Mouse (Mus musculus) B cell, adult 62 days (primary cell): ENCODE results near the gene Zfp936. TPM values are rescaled to one million over a fixed set of nuclear protein-coding genes. Genes with fewer than 3 reads are reported as not detected.

Experiments used
- total RNA-seq: library from RNA; stranded (reverse); gene quantifications from 4 replicates; pipeline ENCODE4 v1.2.4, GENCODE M21; 2023

The Zfp936 gene
- not detected in 4 replicates for total RNA-seq

DNA sequence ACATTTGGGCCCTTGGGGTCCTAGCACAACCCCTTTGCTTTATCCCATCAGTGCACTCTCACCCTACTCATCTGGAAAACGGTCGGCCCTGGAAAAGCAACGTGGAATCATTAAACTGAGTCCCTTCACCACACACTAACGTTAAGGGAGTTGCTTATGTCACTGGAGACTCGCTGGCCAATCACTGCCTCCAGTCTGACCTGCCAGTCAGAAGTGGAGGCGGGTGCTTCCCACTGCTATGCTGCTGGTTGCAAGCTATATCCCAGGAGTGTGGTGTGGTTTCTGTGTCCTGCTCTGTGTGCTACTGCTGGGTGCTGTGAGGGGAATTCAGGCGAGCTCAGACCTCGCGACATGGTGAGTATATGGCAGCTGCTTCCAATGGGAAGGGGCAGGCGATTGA, at the start of gene Zfp936:
Zfp936 (plus strand) TSS at position 301 of the 400 bp plus-strand sequence.

Other genes with a start within 250 kb of the Zfp936 start
- gene Gm2381, start 247.0 kb upstream of the Zfp936 start, total RNA-seq, result not detected in 4 replicates
- not detected in 4 replicates for gene Vmn2r63, start 180.4 kb upstream of the Zfp936 start, total RNA-seq
- not detected in 4 replicates for gene Gm9268, start 95.5 kb upstream of the Zfp936 start, total RNA-seq
- gene Zfp715, start 199.1 kb downstream of the Zfp936 start, total RNA-seq, result 26.4 to 30.3 TPM (median 28.8 TPM) in 4 replicates
- gene Siglecf, start 237.1 kb downstream of the Zfp936 start, total RNA-seq, result 0.37 to 0.39 TPM in 2 of 4 replicates, not detected in the others